Mouse (Mus musculus) erythroblast, embryonic 14.5 days (primary cell): ENCODE data around the gene Abca1.

ENCODE experiments used
- GATA1 ChIP-seq: IDR thresholded peaks from 2 replicates; pipeline ENCODE4 v1.6.1; 2012; ENCODE audit warnings: low read length, inconsistent platforms, mixed read lengths
- TAL1 ChIP-seq: IDR thresholded peaks from 3 replicates; pipeline ENCODE4 v1.6.1; 2012; ENCODE audit warnings: low read length, inconsistent platforms, mixed read lengths

DNA sequence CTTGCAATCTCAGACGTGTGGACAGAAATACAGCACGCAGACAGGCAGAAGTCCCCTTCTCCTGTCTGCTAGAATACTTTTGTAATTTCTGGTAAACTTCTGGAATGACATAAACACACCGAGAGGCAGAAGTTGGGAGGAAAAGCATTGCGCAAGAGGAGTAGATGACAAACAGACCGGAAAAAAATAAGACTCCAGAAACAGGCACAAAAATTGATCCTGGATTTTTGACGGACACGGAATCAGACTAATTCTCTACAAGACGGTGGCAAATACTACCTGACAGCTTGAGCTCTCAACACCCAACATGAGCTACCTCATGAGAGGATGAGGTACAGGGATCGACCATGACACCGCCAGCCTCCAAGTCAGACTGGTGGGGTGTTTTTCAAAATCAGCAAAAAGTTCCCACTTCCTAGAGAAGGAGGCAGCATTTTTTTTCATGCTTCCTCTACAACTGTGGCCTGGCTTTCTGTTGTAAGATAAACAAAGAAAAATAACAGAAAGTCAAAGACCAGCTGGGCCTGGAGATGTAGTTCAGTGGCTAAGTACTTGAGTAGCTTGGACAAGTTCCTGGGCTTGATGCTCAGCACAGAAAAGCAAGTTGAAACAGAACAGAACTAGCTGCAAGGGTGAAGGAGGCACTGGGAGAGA is 34.7 kb downstream of the Abca1 start:
- no peak for TF ChIP-seq TAL1
- TF ChIP-seq GATA1 = no peak
